Mouse (Mus musculus) megakaryocyte, embryonic 14.5 days (primary cell): ENCODE results near the gene Hspbp1.

Source experiments
- FLI1 ChIP-seq: IDR thresholded peaks from 2 replicates; pipeline ENCODE4 v1.6.1; 2012; ENCODE audit warnings: low read length, inconsistent platforms, mixed read lengths
- GATA1 ChIP-seq: IDR thresholded peaks from 3 replicates; pipeline ENCODE4 v1.6.1; 2012; ENCODE audit warnings: mixed read lengths, low read length, inconsistent platforms, borderline replicate concordance

- TF ChIP-seq GATA1 (no peak), FLI1 (no peak)
Measured at GRCm38 (mm10) chr7:4643225-4643624, 41.6 kb downstream of the Hspbp1 start.
